Mouse (Mus musculus) lung, postnatal 25 days (tissue): ENCODE measurements around the gene Stmn3.

Experiments used
- DNase-seq: peaks from one replicate; pipeline ENCODE4 v3.0.0; 2022; ENCODE audit warnings: low spot score

Gene Stmn3

GRCm38 (mm10) chr2:181314080-181314810, at the start of gene Stmn3:
Stmn3 (minus strand) TSS chr2:181314500.
- DNase-seq: no peak

GRCm38 (mm10) chr2:181363946-181364345, 49.6 kb upstream of the Stmn3 start:
- DNase-seq: no peak

GRCm38 (mm10) chr2:181356780-181357179, 42.5 kb upstream of the Stmn3 start:
- DNase-seq: no peak

- no peak for DNase-seq
Measured at GRCm38 (mm10) chr2:181342766-181343165, 28.5 kb upstream of the Stmn3 start.

- DNase-seq: no peak
Measured at GRCm38 (mm10) chr2:181340426-181340825, 26.1 kb upstream of the Stmn3 start.

- peak; percentile 64 for DNase-seq
Measured at GRCm38 (mm10) chr2:181334023-181334422, 19.7 kb upstream of the Stmn3 start.

GRCm38 (mm10) chr2:181332542-181332941, 18.2 kb upstream of the Stmn3 start:
- DNase-seq: no peak

GRCm38 (mm10) chr2:181326098-181326497, 11.8 kb upstream of the Stmn3 start:
- no peak for DNase-seq

- no peak for DNase-seq
Measured at GRCm38 (mm10) chr2:181322136-181322535, 7.8 kb upstream of the Stmn3 start.

- no peak for DNase-seq
Measured at GRCm38 (mm10) chr2:181320103-181320499, 5.8 kb upstream of the Stmn3 start.

GRCm38 (mm10) chr2:181319248-181320102, 5.2 kb upstream of the Stmn3 start, which contains the start of gene Rtel1:
Rtel1 (plus strand) TSS chr2:181319739.
- peak; percentile 82 for DNase-seq

- no peak for DNase-seq
Measured at GRCm38 (mm10) chr2:181313344-181314079, 788 bp downstream of the Stmn3 start.

GRCm38 (mm10) chr2:181313006-181313343, 1.3 kb downstream of the Stmn3 start:
- DNase-seq: no peak

- no peak for DNase-seq
Measured at GRCm38 (mm10) chr2:181312435-181312834, 1.9 kb downstream of the Stmn3 start.

- DNase-seq: peak; percentile 53
Measured at GRCm38 (mm10) chr2:181307144-181307804, 7.0 kb downstream of the Stmn3 start.

GRCm38 (mm10) chr2:181304944-181305343, 9.4 kb downstream of the Stmn3 start:
- no peak for DNase-seq

- DNase-seq: no peak
Measured at GRCm38 (mm10) chr2:181302041-181302440, 12.3 kb downstream of the Stmn3 start.

GRCm38 (mm10) chr2:181290937-181291336, 23.4 kb downstream of the Stmn3 start:
- no peak for DNase-seq

- no peak for DNase-seq
Measured at GRCm38 (mm10) chr2:181288691-181289090, 25.6 kb downstream of the Stmn3 start.

GRCm38 (mm10) chr2:181287958-181288350, 26.3 kb downstream of the Stmn3 start, which contains the start of gene Gmeb2:
Gmeb2 (minus strand) TSS chr2:181288035.
- peak; percentile 96 for DNase-seq

- peak; percentile 79 for DNase-seq
Measured at GRCm38 (mm10) chr2:181287338-181287957, 26.9 kb downstream of the Stmn3 start.
